Mouse (Mus musculus) layer of hippocampus, adult 9-11 months (tissue): Measurements from ENCODE around the gene Mgat1.
A peak's percentile ranks its signal among the peaks of the same experiment; 100 is the strongest.

Source experiments
- DNase-seq: peaks from one replicate; pipeline ENCODE4 v3.0.0; 2022

Gene Mgat1

DNA sequence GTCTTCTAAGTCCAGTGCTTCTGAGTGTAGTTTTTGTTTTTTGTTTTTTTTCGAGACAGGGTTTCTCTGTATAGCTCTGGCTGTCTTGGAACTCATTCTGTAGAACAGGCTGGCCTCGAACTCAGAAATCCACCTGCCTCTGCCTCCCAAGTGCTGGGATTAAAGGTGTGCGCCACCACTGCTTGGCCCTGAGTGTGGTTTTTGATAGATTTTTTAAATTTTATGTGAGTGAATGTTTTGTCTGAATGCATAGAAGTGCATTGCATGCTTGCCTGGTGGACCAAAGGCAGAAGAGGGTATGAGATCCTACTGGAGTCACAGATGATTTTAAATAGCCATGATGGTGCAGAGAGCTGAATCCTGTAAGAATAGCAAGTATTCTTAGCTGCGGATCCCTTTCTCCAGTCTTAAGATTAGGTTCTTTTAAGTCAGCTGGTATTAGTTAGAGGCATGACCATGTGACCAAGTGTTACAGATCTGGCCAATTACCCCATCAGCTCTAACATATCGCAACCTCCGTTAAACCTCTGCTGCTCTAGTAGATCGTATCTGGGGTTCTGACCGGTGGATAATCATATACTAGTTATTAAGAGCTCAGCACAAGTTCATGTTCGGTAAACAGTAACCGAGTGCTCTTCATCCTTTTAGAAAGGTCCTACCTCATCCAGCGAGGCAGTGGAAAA lies 906 bp upstream of the Mgat1 start:
- DNase-seq: no peak

DNA sequence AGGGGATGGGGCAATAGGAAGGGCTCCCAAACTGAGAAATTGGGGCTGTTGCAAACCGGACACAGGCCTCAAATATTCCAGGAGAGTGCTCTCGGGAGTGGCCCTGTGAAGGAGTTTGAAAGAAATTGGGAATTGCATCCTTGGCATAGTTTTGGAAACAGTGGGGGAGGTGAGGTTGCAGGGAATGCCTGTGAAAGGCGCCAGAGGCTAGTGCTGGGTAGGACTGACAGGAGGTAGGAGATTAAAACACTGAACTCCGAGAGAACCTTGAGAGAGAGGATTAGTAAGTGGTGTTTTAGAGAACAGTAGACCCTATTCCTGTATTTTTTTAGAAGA lies 572 bp downstream of the Mgat1 start:
- no peak for DNase-seq

DNA sequence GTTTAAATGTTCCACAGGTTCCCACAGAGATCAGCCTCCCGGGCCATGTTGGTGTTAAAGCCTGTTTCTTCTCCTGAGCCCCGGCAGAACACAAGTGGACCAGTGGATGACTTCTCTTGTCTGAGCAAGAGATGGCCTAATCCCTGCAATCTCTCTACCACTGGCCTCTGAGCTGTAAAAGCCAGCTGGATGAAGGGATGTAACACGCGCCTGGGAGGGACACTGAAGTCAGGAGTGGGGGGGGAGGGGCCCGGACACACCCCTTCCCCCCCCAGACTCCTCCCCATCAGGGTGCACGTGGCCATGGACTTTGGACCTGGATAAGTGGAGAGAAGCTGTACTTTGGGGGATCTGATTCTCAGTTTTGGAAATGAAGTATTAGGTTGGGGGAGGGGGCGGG lies 1.2 kb downstream of the Mgat1 start:
- DNase-seq: no peak

DNA sequence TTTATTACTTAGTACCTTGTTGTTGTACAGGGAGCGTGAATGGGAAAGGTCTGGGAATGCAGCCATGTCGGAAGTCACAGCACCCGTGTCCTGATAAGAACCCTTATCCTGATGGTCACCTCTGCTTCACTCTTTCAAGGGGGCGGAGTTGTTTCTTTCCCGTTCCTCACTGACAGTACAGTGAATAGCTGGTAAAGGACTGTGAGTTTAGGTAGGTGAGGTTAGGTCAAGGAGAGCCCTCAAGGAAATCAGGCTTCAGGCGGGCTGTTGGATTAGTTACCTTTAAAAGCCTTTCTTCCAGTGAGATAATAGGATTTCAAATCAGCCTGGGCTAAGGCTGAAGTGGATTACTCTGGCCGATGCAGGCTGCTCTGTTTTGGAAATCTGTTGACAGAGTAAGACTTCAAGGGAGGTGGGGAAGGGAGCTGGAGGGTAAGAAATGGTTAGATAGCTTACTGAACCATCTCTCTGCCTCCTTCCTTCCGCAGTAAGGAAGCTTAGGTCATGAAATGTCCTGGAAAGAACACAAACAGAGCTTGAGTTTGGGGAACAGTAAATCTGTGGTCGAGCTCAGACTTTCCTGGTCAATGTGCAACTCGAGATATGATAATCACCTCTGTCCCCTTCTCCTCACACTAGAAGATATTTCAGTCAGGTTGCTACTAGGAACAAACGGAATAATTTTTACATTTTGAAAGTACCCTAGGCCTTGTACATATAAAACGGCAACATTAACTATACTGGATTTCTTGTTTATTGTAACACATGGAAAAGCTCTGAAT lies 1.8 kb downstream of the Mgat1 start:
- no peak for DNase-seq

DNA sequence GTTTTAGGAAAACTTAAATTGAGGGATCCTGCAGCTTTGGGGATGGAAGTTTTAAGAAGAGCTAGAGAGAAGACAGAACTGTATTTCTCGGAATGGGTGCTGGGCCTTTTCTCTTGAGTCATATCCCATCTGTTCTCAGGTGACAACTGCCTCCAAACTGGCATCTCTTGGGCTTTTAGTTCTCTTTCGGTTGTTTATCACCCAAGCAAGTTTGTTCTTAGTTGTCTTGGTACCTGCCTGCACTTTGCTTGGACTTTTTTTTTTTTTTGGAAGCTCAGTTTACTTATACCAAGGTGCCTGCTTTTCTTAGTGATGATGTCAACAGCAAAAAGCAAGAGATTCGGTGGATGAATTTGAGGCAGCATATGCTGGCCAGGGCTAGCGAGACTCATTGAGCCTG lies 2.5 kb downstream of the Mgat1 start:
- no peak for DNase-seq

DNA sequence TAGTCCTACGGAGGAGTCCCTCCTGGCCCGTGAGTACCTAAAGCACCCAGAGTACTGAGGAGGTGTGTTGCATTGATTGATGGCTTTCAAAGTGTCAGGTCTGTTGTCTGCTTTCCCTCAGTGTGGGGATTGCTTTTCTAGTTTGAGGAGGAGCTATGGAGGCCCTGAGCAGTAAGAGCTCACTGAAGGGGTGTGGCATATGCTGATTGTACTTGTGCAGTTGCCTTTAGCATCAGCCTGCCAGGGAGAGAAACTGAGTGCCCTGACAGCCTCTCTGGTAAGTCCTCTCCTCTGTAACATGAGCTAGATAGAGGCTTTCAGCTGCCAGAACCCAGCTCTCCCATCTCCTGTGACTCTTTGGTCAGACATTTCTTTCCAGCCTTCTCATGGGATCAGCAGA lies 3.3 kb downstream of the Mgat1 start:
- no peak for DNase-seq

DNA sequence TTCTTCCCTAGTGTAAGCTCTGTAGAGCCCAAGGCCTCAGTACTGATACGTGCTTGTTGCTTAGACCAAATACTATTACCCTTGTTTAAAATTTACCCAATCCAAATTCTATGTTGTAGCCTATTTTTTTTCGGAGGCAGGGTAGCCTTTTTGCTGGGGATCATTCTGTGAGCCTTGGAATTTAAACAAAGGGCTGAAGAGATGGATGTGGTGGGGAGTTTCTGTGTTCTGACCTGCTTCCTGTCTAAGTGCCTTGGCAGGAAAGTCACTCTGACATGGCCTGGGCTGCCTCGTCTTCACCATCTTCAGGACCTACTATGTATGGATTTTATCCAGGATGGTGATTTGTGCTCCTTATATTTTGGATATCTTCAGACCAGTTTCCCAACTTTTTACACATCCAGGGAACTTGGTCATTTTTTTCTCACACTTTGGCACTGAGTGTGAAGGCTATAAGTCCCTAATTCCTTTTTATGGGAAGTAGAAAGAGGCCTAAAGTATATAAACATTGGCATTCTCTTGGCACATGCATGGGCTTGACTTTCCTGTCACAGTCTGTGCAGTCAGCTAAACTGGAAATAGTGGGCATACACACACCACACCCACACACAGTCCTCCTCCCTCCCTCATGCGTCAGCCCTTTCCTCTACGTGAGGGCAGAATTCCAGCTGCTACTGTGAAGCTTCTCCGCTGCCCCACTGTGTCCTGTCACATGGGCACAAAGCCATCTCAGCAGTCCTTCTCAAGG lies 4.4 kb downstream of the Mgat1 start:
- peak; percentile 65 for DNase-seq

DNA sequence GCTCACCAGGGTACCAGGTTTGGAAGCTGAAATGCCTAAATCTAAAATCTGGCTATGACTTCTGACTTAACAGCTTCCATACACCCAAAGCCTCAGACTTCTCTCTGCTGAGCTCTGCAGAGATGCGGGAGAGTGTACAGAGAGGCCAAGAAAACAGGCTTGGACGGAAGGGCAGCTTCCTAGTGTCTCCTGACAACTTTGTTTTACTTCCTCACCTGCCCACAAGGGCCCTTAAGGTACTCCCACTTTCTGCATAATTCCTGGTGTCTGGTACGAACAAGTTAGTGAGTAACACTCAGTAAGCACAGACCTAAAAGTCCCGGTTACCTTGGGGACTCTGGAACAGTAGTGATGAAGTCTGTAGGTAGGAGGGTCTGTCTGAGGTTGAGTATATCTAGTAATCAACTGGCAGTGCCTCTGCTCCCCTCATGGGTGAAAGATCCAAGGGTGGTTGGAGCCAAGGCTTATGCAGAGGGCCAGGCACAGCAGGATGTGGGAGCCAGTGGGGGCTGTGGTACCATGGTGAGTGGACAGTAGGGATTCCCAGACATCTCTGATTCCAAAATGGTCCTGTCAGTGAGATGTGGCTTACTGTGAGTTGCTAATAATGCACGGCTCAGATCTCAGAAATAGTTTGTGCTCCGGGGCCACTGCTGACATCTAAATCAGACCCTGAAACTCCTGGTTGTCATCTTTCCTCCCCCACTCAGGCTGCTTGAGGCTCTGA lies 5.1 kb downstream of the Mgat1 start:
- DNase-seq: no peak

DNA sequence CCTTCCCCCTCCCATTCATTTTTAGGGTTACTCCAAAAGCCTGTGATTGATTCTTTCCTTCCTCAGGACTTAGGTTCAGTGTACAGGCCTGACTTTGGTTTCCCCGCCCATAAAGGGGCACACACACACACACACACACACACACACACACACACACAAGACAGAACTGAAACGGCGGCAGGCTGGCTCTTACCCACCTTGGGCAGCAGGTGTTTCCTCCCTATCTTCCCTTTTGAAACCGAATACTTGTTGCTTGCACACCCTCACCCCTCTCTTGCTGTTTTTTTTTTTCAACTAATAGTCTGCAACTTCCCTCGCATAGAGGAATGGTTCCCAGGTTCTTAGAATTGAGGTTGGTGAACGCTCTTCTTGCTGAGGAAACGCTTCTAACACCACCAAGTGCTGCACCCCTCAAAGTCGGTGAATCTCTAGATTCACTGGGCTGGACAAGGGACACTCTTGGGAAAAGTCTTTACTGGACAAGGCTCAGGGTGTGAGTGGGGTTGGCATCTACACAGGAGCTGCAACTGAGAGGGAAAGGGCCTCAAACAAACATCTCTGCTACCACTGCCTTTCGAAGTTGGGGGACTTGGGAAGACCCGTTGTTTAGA lies 5.9 kb downstream of the Mgat1 start:
- no peak for DNase-seq

DNA sequence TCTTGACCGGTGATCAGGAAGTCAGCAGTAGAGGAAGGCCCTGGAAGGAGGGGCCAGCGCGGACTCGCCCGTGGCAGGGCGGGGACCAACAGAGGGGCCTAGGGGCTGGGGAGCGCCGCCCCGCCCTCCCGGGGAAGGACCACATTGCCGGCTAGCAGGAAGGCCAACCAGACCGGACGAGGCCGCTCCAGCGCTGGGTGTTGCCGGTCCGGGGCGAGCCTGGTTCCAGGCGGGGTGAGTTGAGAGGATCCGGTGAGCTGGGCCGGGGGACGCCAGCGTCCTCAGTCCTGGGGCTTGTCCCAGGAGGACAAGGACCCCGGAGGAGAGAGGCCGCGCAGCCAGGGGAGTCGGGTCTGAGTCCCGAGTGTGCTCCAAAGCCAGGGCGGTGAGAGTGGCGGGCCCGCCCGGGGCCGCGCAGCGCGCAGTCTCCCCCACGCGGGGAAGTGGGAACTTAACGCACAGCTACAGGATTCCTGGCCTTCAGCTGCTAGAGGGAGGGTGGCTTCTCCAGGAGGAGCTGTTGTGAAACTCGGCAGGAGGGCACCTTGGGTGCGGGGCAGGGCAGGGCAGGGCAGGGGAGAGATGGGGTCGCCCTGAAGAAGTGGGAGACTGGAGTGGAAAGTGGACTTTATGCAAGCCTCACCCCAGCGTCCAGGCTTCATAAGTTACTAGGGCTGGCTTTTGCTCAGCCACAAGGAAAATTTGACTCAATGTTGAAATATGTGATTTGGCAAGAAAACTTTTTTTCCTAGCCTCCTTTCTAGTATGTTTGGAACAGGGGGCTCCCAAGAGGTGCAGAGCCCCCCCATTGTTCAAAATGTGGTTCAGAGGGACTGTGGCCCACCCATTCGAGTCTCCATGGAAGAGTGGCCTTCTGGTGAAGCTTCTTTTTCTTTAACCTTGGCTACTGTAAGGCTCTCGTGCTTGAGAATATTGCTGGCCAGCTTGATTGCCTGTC lies 6.7 kb downstream of the Mgat1 start:
- peak; percentile 82 for DNase-seq

DNA sequence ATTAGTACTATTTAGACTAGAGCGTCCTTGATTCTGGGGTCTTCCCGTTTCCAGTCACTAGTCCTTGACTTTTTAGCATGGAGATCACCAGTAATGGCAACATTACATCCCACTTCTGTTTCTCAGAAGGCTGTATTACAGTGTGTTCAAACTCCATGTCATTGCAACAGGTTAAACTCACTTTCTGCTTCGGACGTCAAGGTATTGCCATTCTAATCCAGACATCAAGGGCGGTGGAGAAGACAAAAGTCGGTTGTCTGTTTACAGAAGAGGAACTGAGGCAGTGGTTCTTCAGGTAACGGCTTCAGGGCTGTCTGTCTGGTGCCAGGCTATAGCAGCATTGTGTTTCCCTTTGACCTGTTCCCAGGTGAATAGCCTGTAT lies 7.4 kb downstream of the Mgat1 start:
- no peak for DNase-seq

DNA sequence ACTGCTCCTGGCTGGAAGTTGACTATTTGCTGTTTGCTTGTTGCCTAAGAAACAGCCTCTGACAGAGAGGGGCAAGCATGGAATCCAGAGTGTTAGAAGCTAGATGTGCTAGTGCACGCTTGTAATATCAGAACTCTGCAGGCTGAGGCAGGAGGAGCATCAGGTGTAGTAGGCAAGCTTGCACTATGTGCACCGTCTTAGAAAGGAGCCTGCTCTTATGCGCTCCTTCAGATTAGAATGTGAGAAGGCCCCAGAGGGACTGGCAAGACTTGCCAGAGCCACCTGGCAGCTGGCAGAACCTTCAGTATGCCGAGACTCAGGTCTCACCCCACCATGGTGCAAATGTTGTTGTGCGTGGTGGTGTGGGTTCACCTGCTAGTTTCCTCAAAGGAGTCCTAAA lies 8.1 kb downstream of the Mgat1 start:
- DNase-seq: no peak

DNA sequence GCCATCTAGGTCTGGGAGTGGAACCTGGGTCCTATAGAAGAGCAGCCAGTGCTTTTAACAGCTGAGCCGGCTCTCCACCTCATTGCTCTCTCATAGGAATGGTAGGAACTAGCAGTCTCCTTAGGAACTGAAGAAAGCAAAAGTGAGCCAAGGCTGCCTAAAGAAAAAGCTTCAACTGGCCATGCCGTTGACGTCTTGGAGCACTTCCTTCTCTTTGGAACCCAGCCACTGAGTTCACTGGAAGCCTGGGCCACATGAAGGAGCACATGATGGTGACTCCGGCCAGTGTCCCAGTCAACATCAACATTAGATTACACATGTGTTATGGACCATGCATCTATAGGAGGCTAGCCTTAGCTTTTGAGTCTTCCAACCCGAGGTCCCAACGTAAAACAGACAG lies 9.0 kb downstream of the Mgat1 start:
- no peak for DNase-seq

DNA sequence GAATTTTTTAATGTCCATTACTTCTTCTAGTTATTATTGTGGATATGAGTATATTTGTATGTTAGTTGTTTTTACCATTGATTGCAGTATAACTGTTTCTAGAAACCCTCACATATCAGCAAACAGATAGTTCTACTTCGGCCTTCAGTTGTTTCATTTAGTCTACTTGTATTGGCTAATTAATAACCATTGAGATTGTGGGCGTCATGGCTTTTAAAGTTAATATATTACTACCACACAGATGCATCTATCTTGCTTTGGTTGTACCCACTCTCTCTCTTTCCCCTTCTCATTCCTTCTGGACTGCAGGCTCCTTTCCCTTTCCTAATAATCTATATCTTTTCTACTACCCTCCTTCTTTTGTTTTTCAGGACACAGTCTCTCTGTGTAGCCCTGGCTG lies 15.3 kb downstream of the Mgat1 start:
- no peak for DNase-seq

DNA sequence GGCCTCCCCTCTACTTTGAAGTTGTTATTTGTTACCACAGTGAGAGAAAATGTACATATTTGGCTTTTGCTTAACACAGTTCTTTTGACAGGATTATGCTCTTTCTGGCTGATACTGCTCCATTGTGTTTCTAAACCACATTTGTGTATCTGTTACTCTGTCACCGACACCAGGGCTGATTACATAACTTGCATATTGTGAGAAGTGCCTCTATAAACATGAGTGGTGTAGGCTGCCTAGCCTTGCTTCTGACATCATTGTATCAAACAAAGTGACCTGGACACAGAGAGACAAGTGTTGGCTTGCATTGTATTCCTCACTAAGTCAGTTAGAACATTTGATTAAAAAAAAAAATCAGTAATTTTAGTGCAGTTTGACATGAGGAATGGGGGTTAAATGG lies 15.8 kb downstream of the Mgat1 start:
- no peak for DNase-seq

DNA sequence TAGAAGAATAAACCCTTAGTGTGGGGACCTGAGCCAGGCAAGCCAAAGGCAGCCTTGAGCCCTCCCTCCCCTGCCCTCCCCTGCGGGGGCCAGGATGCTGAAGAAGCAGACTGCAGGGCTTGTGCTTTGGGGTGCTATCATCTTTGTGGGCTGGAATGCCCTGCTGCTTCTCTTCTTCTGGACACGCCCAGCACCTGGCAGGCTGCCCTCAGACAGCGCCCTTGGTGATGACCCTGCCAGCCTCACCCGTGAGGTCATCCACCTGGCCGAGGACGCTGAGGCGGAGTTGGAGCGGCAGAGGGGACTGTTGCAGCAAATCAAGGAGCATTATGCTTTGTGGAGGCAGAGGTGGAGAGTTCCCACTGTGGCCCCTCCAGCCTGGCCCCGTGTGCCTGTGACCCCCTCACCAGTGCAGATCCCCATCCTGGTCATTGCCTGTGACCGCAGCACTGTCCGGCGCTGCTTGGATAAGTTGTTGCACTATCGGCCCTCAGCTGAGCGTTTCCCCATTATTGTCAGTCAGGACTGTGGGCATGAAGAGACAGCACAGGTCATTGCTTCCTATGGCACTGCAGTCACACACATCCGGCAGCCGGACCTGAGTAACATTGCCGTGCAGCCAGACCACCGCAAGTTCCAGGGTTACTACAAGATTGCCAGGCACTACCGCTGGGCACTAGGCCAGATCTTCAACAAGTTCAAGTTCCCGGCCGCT lies 16.8 kb downstream of the Mgat1 start:
- DNase-seq: no peak

DNA sequence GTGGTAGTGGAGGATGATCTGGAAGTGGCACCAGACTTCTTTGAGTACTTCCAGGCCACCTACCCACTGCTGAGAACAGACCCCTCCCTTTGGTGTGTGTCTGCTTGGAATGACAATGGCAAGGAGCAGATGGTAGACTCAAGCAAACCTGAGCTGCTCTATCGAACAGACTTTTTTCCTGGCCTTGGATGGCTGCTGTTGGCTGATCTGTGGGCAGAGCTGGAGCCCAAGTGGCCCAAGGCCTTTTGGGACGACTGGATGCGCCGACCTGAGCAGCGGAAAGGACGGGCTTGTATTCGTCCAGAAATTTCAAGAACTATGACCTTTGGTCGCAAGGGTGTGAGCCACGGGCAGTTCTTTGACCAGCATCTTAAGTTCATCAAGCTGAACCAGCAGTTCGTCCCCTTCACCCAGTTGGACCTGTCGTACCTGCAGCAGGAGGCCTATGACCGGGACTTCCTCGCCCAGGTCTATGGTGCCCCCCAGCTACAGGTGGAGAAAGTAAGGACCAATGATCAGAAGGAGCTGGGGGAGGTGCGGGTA lies 17.4 kb downstream of the Mgat1 start:
- no peak for DNase-seq

DNA sequence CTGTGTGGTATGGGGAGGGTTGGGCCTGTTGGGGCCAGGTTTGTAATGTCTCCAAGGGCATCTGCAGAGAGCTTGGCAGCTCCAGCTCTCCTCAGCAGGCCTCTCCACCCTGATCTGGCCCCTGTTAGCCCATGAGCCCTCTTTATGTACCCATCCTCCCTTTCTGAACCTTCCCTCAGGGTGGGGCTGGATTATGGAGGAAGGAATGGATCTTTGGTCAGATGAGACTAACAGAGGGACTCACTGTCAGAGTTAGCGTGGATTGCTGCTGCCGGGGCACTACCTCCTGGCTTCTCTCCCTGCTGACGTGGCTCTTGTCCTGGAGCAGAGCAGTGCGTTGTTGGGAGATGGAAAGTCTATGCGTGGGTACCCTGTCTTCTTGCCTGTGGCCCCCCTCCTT lies 18.3 kb downstream of the Mgat1 start:
- no peak for DNase-seq

DNA sequence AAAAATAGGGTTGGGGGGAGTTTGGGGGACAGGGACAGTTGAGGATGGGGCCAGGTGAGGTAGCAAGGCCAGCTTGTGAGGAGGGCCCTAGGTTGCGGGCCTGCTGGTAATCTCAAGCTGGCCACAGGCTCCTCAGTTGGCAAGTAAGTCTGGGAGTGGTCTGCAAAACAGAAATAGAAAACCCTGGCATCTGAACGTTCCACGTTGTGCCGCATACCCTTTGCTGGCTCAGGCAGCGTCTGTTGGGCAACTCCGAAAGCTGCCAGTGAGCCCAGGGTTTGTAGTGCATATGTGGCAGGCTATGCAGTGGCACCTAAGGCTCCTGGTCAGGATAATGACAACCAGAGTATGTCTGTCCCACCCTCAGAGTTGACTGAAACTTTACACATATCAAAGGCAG lies 19.2 kb downstream of the Mgat1 start:
- DNase-seq: no peak

DNA sequence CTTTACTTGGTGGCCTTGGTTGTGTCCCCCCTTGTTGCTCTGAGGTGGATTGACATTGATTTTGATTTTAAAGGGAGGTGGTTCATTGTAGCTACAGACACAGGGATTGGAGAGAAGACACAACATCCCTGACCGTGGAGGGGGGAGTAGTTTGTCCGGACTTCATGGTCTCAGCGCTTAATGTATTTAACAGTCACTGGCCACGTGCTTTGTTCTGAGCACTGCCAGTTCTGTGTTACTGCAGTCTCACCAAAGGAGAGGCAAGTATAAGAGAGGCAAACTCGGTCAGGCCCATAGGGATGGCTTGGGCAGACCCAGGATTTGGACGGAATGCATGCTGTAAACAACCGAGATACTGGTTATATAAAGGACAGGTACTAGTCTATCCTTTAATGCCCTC lies 20.1 kb downstream of the Mgat1 start:
- no peak for DNase-seq

DNA sequence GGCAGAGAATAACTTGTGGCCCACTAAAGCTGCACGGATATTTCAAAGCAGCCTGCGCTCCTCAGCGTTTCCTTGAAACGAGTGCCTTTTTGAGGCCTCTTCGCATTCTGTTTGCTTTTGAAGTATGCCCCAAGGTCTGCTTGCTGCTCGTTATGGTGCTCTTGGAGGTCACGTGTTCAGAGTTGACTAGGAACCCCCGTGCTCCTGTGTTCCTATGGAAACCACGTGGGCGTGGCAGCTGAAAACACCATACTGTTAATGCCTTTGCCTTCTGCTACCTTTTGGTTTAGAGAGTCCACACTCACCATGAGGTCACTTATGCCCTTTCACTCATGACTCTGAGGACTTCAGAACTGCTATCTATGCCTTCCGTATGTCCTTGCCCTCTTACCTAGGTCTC lies 20.6 kb downstream of the Mgat1 start:
- no peak for DNase-seq
